14 mouse cellular contexts compared by ENCODE assay signal in genomic region chr11:102396263-102396662, GRCm38 (mm10). TPM values are rescaled to one million over a fixed set of nuclear protein-coding genes. Genes with fewer than 3 reads are reported as not detected.
A peak's percentile ranks its signal among the peaks of the same experiment; 100 is the strongest.
DNase-seq lines count a peak whose midpoint lies in the region; ATAC-seq and TF ChIP-seq lines count a peak whose summit lies in the region.
"Had no signal": no experiment of that assay in that cellular context is flagged by ENCODE, and none has a peak within 500 bp of the region (broad histone marks: within the 10 kb centered on the region; RNA-seq: fewer than 3 reads in every experiment).

No protein-coding gene starts in this region.

- peak overlapping the region; percentile 84 for H3K4me3 ChIP-seq in cerebellum, adult 2 months (replicated peaks; ENCODE audit: insufficient read depth, low read depth, low read length)
- peak overlapping the region; percentile 94 for H3K4me3 ChIP-seq in cortical plate, adult 2 months (ENCODE audit: insufficient read depth, low read length)
- peak overlapping the region; percentile 83 for H3K4me3 ChIP-seq in hindbrain, embryonic 13.5 days
- 0 out of 2 replicates have a peak overlapping the region, but pooled peaks have one; percentile 2 for H3K4me3 ChIP-seq in midbrain, embryonic 15.5 days
- no peak overlapping the region for H3K4me3 ChIP-seq in embryonic facial prominence, embryonic 10.5 days
- H3K4me3 ChIP-seq: limb, embryonic 10.5 days; liver, embryonic 15.5 days; myocyte had no signal

- peaks cover 32% of the 10 kb centered on the region for H3K36me3 ChIP-seq in hindbrain, embryonic 13.5 days
- peaks cover 15% of the 10 kb centered on the region for H3K36me3 ChIP-seq in midbrain, embryonic 15.5 days (replicated peaks)
- H3K36me3 ChIP-seq in embryonic facial prominence, embryonic 10.5 days (replicated peaks): no peaks in the 10 kb centered on the region
- H3K36me3 ChIP-seq: limb, embryonic 10.5 days; liver, embryonic 15.5 days had no signal

- H3K4me2 ChIP-seq in hindbrain, embryonic 13.5 days: peak overlapping the region; percentile 97
- peak overlapping the region; percentile 96 for H3K4me2 ChIP-seq in midbrain, embryonic 15.5 days
- H3K4me2 ChIP-seq: liver, embryonic 15.5 days had no signal

- WGBS in cerebellum, adult 2 months: 9% methylated on average over 6 of the region's 6 CpGs
- WGBS in hindbrain, embryonic 13.5 days: 57% methylated on average over 6 of the region's 6 CpGs
- 53% methylated on average over 6 of the region's 6 CpGs for WGBS in midbrain, embryonic 15.5 days
- WGBS in embryonic facial prominence, embryonic 10.5 days: 62% methylated on average over 6 of the region's 6 CpGs

- H3K9ac ChIP-seq in hindbrain, embryonic 13.5 days: peak overlapping the region; percentile 94
- H3K9ac ChIP-seq in midbrain, embryonic 15.5 days: no peak overlapping the region
- H3K9ac ChIP-seq: liver, embryonic 15.5 days had no signal

- DNase-seq in cerebellum, adult 2 months: peak; percentile 52 to 56
- DNase-seq in cerebellum, adult 11 months: no peak
- DNase-seq in embryonic facial prominence, embryonic 10.5 days (ENCODE audit: low spot score): no peak
- DNase-seq in right cerebral cortex, postnatal 36 days (ENCODE audit: low spot score in 2 of 2): no peak
- DNase-seq in lung, postnatal 36 days: no peak
- DNase-seq: lung, postnatal 4 days had no signal

- ATAC-seq in hindbrain, embryonic 13.5 days (ENCODE audit: low FRiP score): no peak
- no peak for ATAC-seq in midbrain, embryonic 15.5 days (replicated peaks)
- ATAC-seq: inflammation-experienced regulatory T-cells, adult 6 months had no signal

- no peaks in the 10 kb centered on the region for H3K27me3 ChIP-seq in cerebellum, adult 2 months (ENCODE audit: control insufficient read depth, insufficient read depth, low read length)
- H3K27me3 ChIP-seq in hindbrain, embryonic 13.5 days: peaks cover 22% of the 10 kb centered on the region
- no peaks in the 10 kb centered on the region for H3K27me3 ChIP-seq in midbrain, embryonic 15.5 days (replicated peaks)
- peaks cover 76% of the 10 kb centered on the region for H3K27me3 ChIP-seq in embryonic facial prominence, embryonic 10.5 days (replicated peaks; ENCODE audit: low read depth, poor library complexity, severe bottlenecking)

- no peaks in the 10 kb centered on the region for H3K9me3 ChIP-seq in hindbrain, embryonic 13.5 days
- H3K9me3 ChIP-seq in midbrain, embryonic 15.5 days: no peaks in the 10 kb centered on the region
- no peaks in the 10 kb centered on the region for H3K9me3 ChIP-seq in embryonic facial prominence, embryonic 10.5 days
- H3K9me3 ChIP-seq: limb, embryonic 10.5 days; liver, embryonic 15.5 days had no signal

- TF ChIP-seq POLR2A in cerebellum, adult 2 months (IDR thresholded peaks at IDR 0.05; ENCODE audit: borderline replicate concordance, insufficient read depth, low read length): no peak
- no peak for TF ChIP-seq POLR2A in cortical plate, adult 2 months (IDR thresholded peaks at IDR 0.05; ENCODE audit: extremely low read depth, insufficient read depth, low read length)

- H3K27ac ChIP-seq in cerebellum, adult 2 months (ENCODE audit: insufficient read depth, low read length): peak overlapping the region; percentile 64
- H3K27ac ChIP-seq in cortical plate, adult 2 months (ENCODE audit: insufficient read depth, low read length): peak overlapping the region; percentile 6; the same call in 1 of the 2 replicates
- H3K27ac ChIP-seq in hindbrain, embryonic 13.5 days: peak overlapping the region; percentile 98; the same call in 1 of the 2 replicates
- no peak overlapping the region for H3K27ac ChIP-seq in midbrain, embryonic 15.5 days
- H3K27ac ChIP-seq in embryonic facial prominence, embryonic 10.5 days (replicated peaks): no peak overlapping the region
- H3K27ac ChIP-seq: kidney, postnatal 0 days; limb, embryonic 10.5 days; liver, embryonic 15.5 days had no signal

- no peak for TF ChIP-seq CTCF in cerebellum, adult 2 months (IDR thresholded peaks at IDR 0.05; ENCODE audit: borderline replicate concordance, insufficient read depth, low read depth, low read length)
- no peak for TF ChIP-seq CTCF in cortical plate, adult 2 months (IDR thresholded peaks at IDR 0.05; ENCODE audit: extremely low read depth, insufficient read depth, low read length)

- peaks cover 27% of the 10 kb centered on the region for H3K4me1 ChIP-seq in cerebellum, adult 2 months (ENCODE audit: control insufficient read depth, insufficient read depth, low read length)
- H3K4me1 ChIP-seq in cortical plate, adult 2 months (ENCODE audit: control insufficient read depth, insufficient read depth, low read length): peaks cover 6% of the 10 kb centered on the region
- H3K4me1 ChIP-seq in hindbrain, embryonic 13.5 days (replicated peaks): peaks cover 76% of the 10 kb centered on the region
- H3K4me1 ChIP-seq in midbrain, embryonic 15.5 days: peaks cover 69% of the 10 kb centered on the region
- peaks cover 67% of the 10 kb centered on the region for H3K4me1 ChIP-seq in embryonic facial prominence, embryonic 10.5 days

RNA-seq across cellular contexts. Expression of gene Rundc3a, which starts 3.1 kb away (rescaled TPM):
- polyA plus RNA-seq in cerebellum, adult 2 months (2012; rRNA removed): 446 and 460 TPM in 2 replicates
- polyA plus RNA-seq in cortical plate, adult 2 months (2012; rRNA removed): 511 and 558 TPM in 2 replicates
- 135 and 144 TPM in 2 replicates for polyA plus RNA-seq in hindbrain, embryonic 13.5 days (2015; fragmentation: Nextera tagmentation; extraction: Ambion mirVana)
- polyA plus RNA-seq in midbrain, embryonic 15.5 days (2015; fragmentation: Nextera tagmentation; extraction: Ambion mirVana): 160 and 165 TPM in 2 replicates
- polyA plus RNA-seq in embryonic facial prominence, embryonic 10.5 days (2016; fragmentation: Nextera tagmentation; extraction: Ambion mirVana): 10.0 and 11.9 TPM in 2 replicates

RNA-seq across cellular contexts. Expression of gene Slc25a39, which starts 11.5 kb away (rescaled TPM):
- polyA plus RNA-seq in cerebellum, adult 2 months (2012; rRNA removed): 124 and 126 TPM in 2 replicates
- 85.9 and 88.4 TPM in 2 replicates for polyA plus RNA-seq in cortical plate, adult 2 months (2012; rRNA removed)
- 139 and 147 TPM in 2 replicates for polyA plus RNA-seq in hindbrain, embryonic 13.5 days (2015; fragmentation: Nextera tagmentation; extraction: Ambion mirVana)
- polyA plus RNA-seq in midbrain, embryonic 15.5 days (2015; fragmentation: Nextera tagmentation; extraction: Ambion mirVana): 146 and 168 TPM in 2 replicates
- 229 and 241 TPM in 2 replicates for polyA plus RNA-seq in embryonic facial prominence, embryonic 10.5 days (2016; fragmentation: Nextera tagmentation; extraction: Ambion mirVana)

RNA-seq across cellular contexts. Expression of gene Slc4a1, which starts 30.3 kb away (rescaled TPM):
- polyA plus RNA-seq in cerebellum, adult 2 months (2012; rRNA removed): 0.72 and 0.90 TPM in 2 replicates
- polyA plus RNA-seq in cortical plate, adult 2 months (2012; rRNA removed): 0.02 and 0.04 TPM in 2 replicates
- polyA plus RNA-seq in hindbrain, embryonic 13.5 days (2015; fragmentation: Nextera tagmentation; extraction: Ambion mirVana): 4.4 and 5.0 TPM in 2 replicates
- polyA plus RNA-seq in midbrain, embryonic 15.5 days (2015; fragmentation: Nextera tagmentation; extraction: Ambion mirVana): 2.9 and 3.8 TPM in 2 replicates
- 29.7 and 33.8 TPM in 2 replicates for polyA plus RNA-seq in embryonic facial prominence, embryonic 10.5 days (2016; fragmentation: Nextera tagmentation; extraction: Ambion mirVana)
- polyA plus RNA-seq: myocyte had no signal

RNA-seq across cellular contexts. Expression of gene Grn, which starts 33.9 kb away (rescaled TPM):
- polyA plus RNA-seq in cerebellum, adult 2 months (2012; rRNA removed): 58.4 TPM in 2 replicates
- polyA plus RNA-seq in cortical plate, adult 2 months (2012; rRNA removed): 64.6 and 67.2 TPM in 2 replicates
- polyA plus RNA-seq in hindbrain, embryonic 13.5 days (2015; fragmentation: Nextera tagmentation; extraction: Ambion mirVana): 76.5 and 77.3 TPM in 2 replicates
- polyA plus RNA-seq in midbrain, embryonic 15.5 days (2015; fragmentation: Nextera tagmentation; extraction: Ambion mirVana): 75.2 and 82.0 TPM in 2 replicates
- 79.4 and 87.3 TPM in 2 replicates for polyA plus RNA-seq in embryonic facial prominence, embryonic 10.5 days (2016; fragmentation: Nextera tagmentation; extraction: Ambion mirVana)

RNA-seq across cellular contexts. Expression of gene Fam171a2, which starts 51.2 kb away (rescaled TPM):
- polyA plus RNA-seq in cerebellum, adult 2 months (2012; rRNA removed): 57.8 and 60.3 TPM in 2 replicates
- 77.9 and 78.3 TPM in 2 replicates for polyA plus RNA-seq in cortical plate, adult 2 months (2012; rRNA removed)
- polyA plus RNA-seq in hindbrain, embryonic 13.5 days (2015; fragmentation: Nextera tagmentation; extraction: Ambion mirVana): 15.9 and 17.1 TPM in 2 replicates
- polyA plus RNA-seq in midbrain, embryonic 15.5 days (2015; fragmentation: Nextera tagmentation; extraction: Ambion mirVana): 28.7 and 36.4 TPM in 2 replicates
- 3.4 and 3.7 TPM in 2 replicates for polyA plus RNA-seq in embryonic facial prominence, embryonic 10.5 days (2016; fragmentation: Nextera tagmentation; extraction: Ambion mirVana)
- polyA plus RNA-seq: inflammation-experienced regulatory T-cells, adult 6 months had no signal

Comparison
In these comparisons a context has a peak if more than half of its experiments do, and no peak if none do; other contexts are left out.
1. DNase-seq: peak in cerebellum, adult 2 months (2 of 2); none in cerebellum, adult 11 months (single experiment), embryonic facial prominence, embryonic 10.5 days (single experiment), right cerebral cortex, postnatal 36 days (0 of 2) and lung, postnatal 36 days (single experiment).
2. H3K27ac ChIP-seq: peak in cerebellum, adult 2 months (single experiment), cortical plate, adult 2 months (single experiment) and hindbrain, embryonic 13.5 days (single experiment); none in midbrain, embryonic 15.5 days (single experiment) and embryonic facial prominence, embryonic 10.5 days (single experiment).
3. RNA of gene Rundc3a, which starts 3.1 kb away (polyA plus RNA-seq): 511 to 558 TPM in cortical plate, adult 2 months, 446 to 460 TPM in cerebellum, adult 2 months, 160 to 165 TPM in midbrain, embryonic 15.5 days and 135 to 144 TPM in hindbrain, embryonic 13.5 days; 10.0 to 11.9 TPM in embryonic facial prominence, embryonic 10.5 days; every median in the first group is over 10 times any median in the second.